Mouse (Mus musculus): ENCODE results near the gene Rhox12. TPM values are rescaled to one million over a fixed set of nuclear protein-coding genes. Genes with fewer than 3 reads are reported as not detected.

Rhox12 gene
- polyA plus RNA-seq, 1 experiment from 2014 or later, result not detected

Other genes starting within 250 kb of the Rhox12 start
- gene Rhox8, start 232.0 kb downstream of the Rhox12 start, polyA plus RNA-seq (2014; fragmentation: Nextera tagmentation; extraction: Ambion mirVana), result not detected in 2 replicates
- gene Rhox7b, start 213.7 kb downstream of the Rhox12 start, polyA plus RNA-seq (2014; fragmentation: Nextera tagmentation; extraction: Ambion mirVana), result not detected in 2 replicates
- gene Rhox9, start 209.1 kb downstream of the Rhox12 start, polyA plus RNA-seq (2014; fragmentation: Nextera tagmentation; extraction: Ambion mirVana), result not detected in 2 replicates
- gene Btg1-ps1, start 92.1 kb downstream of the Rhox12 start, polyA plus RNA-seq (2014; fragmentation: Nextera tagmentation; extraction: Ambion mirVana), result not detected in 2 replicates
- gene Btg1-ps2, start 67.8 kb downstream of the Rhox12 start, polyA plus RNA-seq (2014; fragmentation: Nextera tagmentation; extraction: Ambion mirVana), result not detected in 2 replicates
- gene Rhox10, start 44.4 kb downstream of the Rhox12 start, polyA plus RNA-seq (2014; fragmentation: Nextera tagmentation; extraction: Ambion mirVana), result not detected in 2 replicates
- gene Rhox11, start 25.8 kb downstream of the Rhox12 start, polyA plus RNA-seq (2014; fragmentation: Nextera tagmentation; extraction: Ambion mirVana), result not detected in 2 replicates
- not detected in 2 replicates for gene Rhox13, start 10.3 kb upstream of the Rhox12 start, polyA plus RNA-seq (2014; fragmentation: Nextera tagmentation; extraction: Ambion mirVana)
- gene Zbtb33, start 78.9 kb upstream of the Rhox12 start, polyA plus RNA-seq (2014; fragmentation: Nextera tagmentation; extraction: Ambion mirVana), result 3.2 and 4.3 TPM in 2 replicates
- 11.4 and 11.5 TPM in 2 replicates for gene Tmem255a, start 141.5 kb upstream of the Rhox12 start, polyA plus RNA-seq (2014; fragmentation: Nextera tagmentation; extraction: Ambion mirVana)
- gene Atp1b4, start 205.3 kb upstream of the Rhox12 start, polyA plus RNA-seq (2014; fragmentation: Nextera tagmentation; extraction: Ambion mirVana), result not detected in 2 replicates